Mouse (Mus musculus) retina, postnatal 1 day (tissue): Measurements from ENCODE around the gene Tspan12.

ENCODE experiments used
- DNase-seq: peaks from one replicate; pipeline ENCODE4 v3.0.0-alpha.2; 2012

The Tspan12 gene

DNA sequence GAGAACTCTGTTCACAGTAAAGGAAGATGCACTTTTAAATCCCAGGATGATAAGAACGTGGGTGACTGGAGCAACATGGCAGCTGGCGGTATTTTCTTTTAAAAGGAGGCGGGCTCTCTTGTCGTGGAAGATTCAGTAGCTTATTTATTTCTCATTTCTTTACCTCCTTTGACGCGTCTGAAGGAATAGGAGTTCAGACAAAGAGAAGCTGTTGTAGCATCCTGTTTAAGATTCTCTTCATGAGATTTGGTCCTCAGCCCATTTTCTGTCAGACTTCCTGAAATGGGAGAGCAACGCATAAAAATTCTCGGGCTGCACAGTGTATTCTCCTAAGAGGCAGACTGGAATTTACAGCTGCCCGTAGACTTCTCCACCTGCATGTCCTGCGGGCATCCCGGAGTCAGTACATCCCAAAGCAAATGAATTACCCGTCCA lies 84.5 kb downstream of the Tspan12 start:
- no peak for DNase-seq

DNA sequence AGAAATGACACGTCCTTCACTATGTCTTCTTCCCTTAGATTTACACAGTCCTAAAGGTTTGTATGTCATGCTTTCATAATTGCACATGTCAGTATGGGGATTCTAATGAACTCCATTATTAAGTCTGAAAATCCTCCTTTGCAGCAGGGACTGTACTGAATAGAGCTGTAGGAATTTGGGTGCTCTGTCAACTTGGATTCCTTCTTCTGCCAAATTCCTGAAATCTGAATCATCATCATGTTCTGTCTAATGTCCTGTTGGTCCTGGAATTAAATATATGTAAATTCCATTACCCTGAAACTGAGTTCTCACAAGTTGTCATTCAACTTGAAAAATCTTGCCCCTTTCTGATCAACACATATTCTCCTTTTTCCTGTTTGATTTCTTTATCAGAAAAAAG lies 104.8 kb downstream of the Tspan12 start:
- DNase-seq, result no peak

DNA sequence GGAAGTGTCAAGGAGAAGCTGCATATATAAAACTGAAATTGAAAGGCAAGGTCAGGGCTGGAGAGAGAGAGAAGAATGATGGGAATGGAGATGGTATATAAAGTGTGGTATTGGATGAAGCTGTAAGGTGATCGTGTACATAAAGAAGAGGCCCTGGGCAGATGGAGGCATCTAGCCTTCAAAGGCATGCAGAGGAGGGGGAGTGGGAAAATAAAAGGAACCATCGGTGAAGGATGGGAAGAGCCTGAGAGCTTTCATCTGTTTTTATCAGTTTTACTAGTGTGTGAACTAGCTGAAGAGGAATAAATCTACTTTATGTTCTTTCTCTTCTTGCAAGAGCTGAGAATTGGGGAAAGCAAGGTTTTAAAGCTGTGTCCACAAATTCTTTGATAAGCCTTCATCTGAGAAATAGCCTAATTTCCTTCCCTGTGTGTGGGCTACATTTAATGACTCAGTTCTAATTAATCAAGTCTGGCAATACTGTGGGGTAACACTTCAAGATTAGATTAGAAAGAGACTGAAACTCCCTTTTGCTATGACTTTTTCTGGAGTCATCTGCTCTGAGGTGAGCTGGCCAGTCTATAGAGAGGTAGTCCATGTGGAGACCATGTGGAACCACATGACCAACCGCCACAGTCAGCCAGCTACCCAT lies 107.6 kb downstream of the Tspan12 start:
- DNase-seq, result no peak

DNA sequence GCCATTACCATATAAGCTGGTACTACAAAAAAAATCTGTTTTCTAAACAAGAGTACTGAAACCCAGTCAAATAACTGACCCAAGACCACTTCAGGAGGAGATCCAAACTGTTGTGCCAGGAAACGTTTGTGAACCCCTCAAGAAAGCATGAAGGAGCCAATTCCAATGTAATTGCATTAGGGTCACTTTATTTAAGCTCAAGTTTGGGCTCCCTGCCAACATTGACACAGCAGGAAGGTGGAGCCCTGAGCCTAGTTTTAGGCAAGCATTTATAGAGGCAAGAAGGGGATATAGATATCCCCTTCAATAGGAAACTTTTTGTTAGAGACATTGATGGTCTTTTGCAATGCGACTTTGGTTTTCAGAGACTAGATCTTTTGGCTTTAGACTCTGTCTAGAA lies 111.7 kb downstream of the Tspan12 start:
- peak; percentile 6 for DNase-seq

DNA sequence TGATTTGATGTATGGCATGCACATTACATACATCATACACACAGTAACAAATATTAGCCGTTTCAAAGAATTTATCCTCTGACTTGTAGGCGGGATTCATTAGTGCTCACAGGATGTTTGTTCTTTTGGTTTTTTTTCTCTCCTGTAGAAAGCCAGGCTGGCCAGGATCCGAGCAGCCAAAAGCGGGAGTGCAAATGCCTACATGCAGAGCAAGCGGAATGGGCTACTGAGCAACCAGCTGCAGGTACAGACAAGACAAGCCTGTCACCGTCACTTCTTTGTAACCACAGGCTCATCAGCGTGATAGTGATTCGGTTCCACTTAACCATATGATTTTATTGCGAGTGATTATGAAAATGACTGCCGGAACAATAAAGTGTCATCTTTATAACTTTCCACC lies 130.1 kb downstream of the Tspan12 start:
- no peak for DNase-seq
